Mouse (Mus musculus) cerebellum, adult 11 months (tissue): ENCODE data around the gene Rps6ka5.

Experiments
- DNase-seq: peaks from one replicate; pipeline ENCODE4 v3.0.0; 2022

Rps6ka5 gene

GRCm38 (mm10) chr12:100726651-100727050, at the start of gene Rps6ka5:
Gene Rps6ka5, minus strand, starts transcription at chr12:100726983.
- DNase-seq, result no peak

GRCm38 (mm10) chr12:100775911-100776581, 49.3 kb upstream of the Rps6ka5 start:
- no peak for DNase-seq

GRCm38 (mm10) chr12:100775291-100775690, 48.5 kb upstream of the Rps6ka5 start:
- no peak for DNase-seq

- no peak for DNase-seq
These were observed 48.0 kb upstream of the Rps6ka5 start for GRCm38 (mm10) chr12:100774756-100775155.

GRCm38 (mm10) chr12:100772230-100772984, 45.6 kb upstream of the Rps6ka5 start:
- no peak for DNase-seq

GRCm38 (mm10) chr12:100770765-100771164, 44.0 kb upstream of the Rps6ka5 start:
- no peak for DNase-seq

- no peak for DNase-seq
These were observed 43.1 kb upstream of the Rps6ka5 start for GRCm38 (mm10) chr12:100769871-100770270.

GRCm38 (mm10) chr12:100764329-100765018, 37.7 kb upstream of the Rps6ka5 start:
- DNase-seq, result no peak

GRCm38 (mm10) chr12:100762663-100763425, 36.1 kb upstream of the Rps6ka5 start:
- no peak for DNase-seq

GRCm38 (mm10) chr12:100757427-100757826, 30.6 kb upstream of the Rps6ka5 start:
- DNase-seq, result no peak

GRCm38 (mm10) chr12:100753716-100754115, 26.9 kb upstream of the Rps6ka5 start:
- DNase-seq, result no peak

- no peak for DNase-seq
These were observed 26.2 kb upstream of the Rps6ka5 start for GRCm38 (mm10) chr12:100752977-100753376.

GRCm38 (mm10) chr12:100742468-100742867, 15.7 kb upstream of the Rps6ka5 start:
- DNase-seq, result no peak

- no peak for DNase-seq
These were observed 13.5 kb upstream of the Rps6ka5 start for GRCm38 (mm10) chr12:100740313-100740712.

GRCm38 (mm10) chr12:100739011-100739570, 12.3 kb upstream of the Rps6ka5 start:
- no peak for DNase-seq

GRCm38 (mm10) chr12:100738498-100738897, 11.7 kb upstream of the Rps6ka5 start:
- DNase-seq, result no peak

GRCm38 (mm10) chr12:100735581-100735980, 8.8 kb upstream of the Rps6ka5 start:
- no peak for DNase-seq

- peak; percentile 8 for DNase-seq
These were observed 8.4 kb upstream of the Rps6ka5 start for GRCm38 (mm10) chr12:100735156-100735555.

GRCm38 (mm10) chr12:100728646-100729485, 2.1 kb upstream of the Rps6ka5 start:
- DNase-seq, result no peak

GRCm38 (mm10) chr12:100727891-100728290, 1.1 kb upstream of the Rps6ka5 start:
- no peak for DNase-seq

- DNase-seq, result no peak
These were observed 1.4 kb downstream of the Rps6ka5 start for GRCm38 (mm10) chr12:100725458-100725786.
